ENCODE assay signal across 8 mouse cellular contexts in genomic region chr9:91364971-91365501, GRCm38 (mm10). TPM values are rescaled to one million over a fixed set of nuclear protein-coding genes. Genes with fewer than 3 reads are reported as not detected.
A peak's percentile ranks its signal among the peaks of the same experiment; 100 is the strongest.
DNase-seq lines count a peak whose midpoint lies in the region; ATAC-seq and TF ChIP-seq lines count a peak whose summit lies in the region.

No protein-coding gene starts in this region.

- no peak overlapping the region for H3K27ac ChIP-seq in heart, adult 2 months
- no peak overlapping the region for H3K27ac ChIP-seq in bone marrow macrophage, adult 2 months (ENCODE audit: insufficient read depth, low read depth, low read length)
- H3K27ac ChIP-seq in forebrain, embryonic 13.5 days, result peak overlapping the region; percentile 93
- no peak overlapping the region for H3K27ac ChIP-seq in liver, embryonic 15.5 days (replicated peaks)

- H3K4me2 ChIP-seq in forebrain, embryonic 13.5 days, result peak overlapping the region; percentile 63
- peak overlapping the region; percentile 37 for H3K4me2 ChIP-seq in liver, embryonic 15.5 days

- no peak for TF ChIP-seq EP300 in heart, adult 2 months (IDR thresholded peaks at IDR 0.05; ENCODE audit: insufficient read depth, low read depth, low read length)

- no peaks in the 10 kb centered on the region for H3K4me1 ChIP-seq in heart, adult 2 months (ENCODE audit: control insufficient read depth, insufficient read depth, low read length)
- no peaks in the 10 kb centered on the region; the same call in 1 of the 2 replicates for H3K4me1 ChIP-seq in bone marrow macrophage, adult 2 months (ENCODE audit: control insufficient read depth, insufficient read depth, low read length)
- peaks cover 9% of the 10 kb centered on the region; the same call in 1 of the 2 replicates for H3K4me1 ChIP-seq in forebrain, embryonic 13.5 days
- H3K4me1 ChIP-seq in liver, embryonic 15.5 days (replicated peaks), result peaks cover 16% of the 10 kb centered on the region

- H3K27me3 ChIP-seq in heart, adult 2 months (ENCODE audit: control insufficient read depth, insufficient read depth, low read length), result peaks cover 37% of the 10 kb centered on the region
- peaks cover 71% of the 10 kb centered on the region for H3K27me3 ChIP-seq in forebrain, embryonic 13.5 days
- peaks cover 100% of the 10 kb centered on the region for H3K27me3 ChIP-seq in liver, embryonic 15.5 days

- no peak overlapping the region for H3K9ac ChIP-seq in heart, adult 2 months (ENCODE audit: low read depth, low read length)
- peak overlapping the region; percentile 95 for H3K9ac ChIP-seq in forebrain, embryonic 13.5 days
- H3K9ac ChIP-seq in liver, embryonic 15.5 days, result no peak overlapping the region

- intact Hi-C loops in heart, adult 2 months (cut with DNase I), result no loop called here
- intact Hi-C loops in heart, postnatal 25 days (cut with DNase I), result no loop called here

- no peaks in the 10 kb centered on the region for H3K36me3 ChIP-seq in heart, adult 2 months (ENCODE audit: control insufficient read depth, insufficient read depth, low read length)
- H3K36me3 ChIP-seq in forebrain, embryonic 13.5 days (ENCODE audit: poor library complexity, severe bottlenecking), result peaks cover 9% of the 10 kb centered on the region
- H3K36me3 ChIP-seq in liver, embryonic 15.5 days (replicated peaks), result no peaks in the 10 kb centered on the region

- no peaks in the 10 kb centered on the region for H3K9me3 ChIP-seq in forebrain, embryonic 13.5 days (replicated peaks)
- no peaks in the 10 kb centered on the region for H3K9me3 ChIP-seq in liver, embryonic 15.5 days (replicated peaks)

- H3K4me3 ChIP-seq in heart, adult 2 months, result peak overlapping the region; percentile 41; the same call in 1 of the 2 replicates
- H3K4me3 ChIP-seq in bone marrow macrophage, adult 2 months (ENCODE audit: insufficient read depth, low read length), result peak overlapping the region; percentile 53
- H3K4me3 ChIP-seq in forebrain, embryonic 13.5 days, result peak overlapping the region; percentile 71
- peak overlapping the region; percentile 17; the same call in 1 of the 2 replicates for H3K4me3 ChIP-seq in liver, embryonic 15.5 days (replicated peaks)

- DNase-seq in heart, adult 2 months, result no peak
- DNase-seq in heart, postnatal 25 days (ENCODE audit: low spot score), result no peak
- no peak for DNase-seq in left cerebral cortex, adult 9 months (ENCODE audit: low spot score in 2 of 2)
- DNase-seq in lung, postnatal 25 days (ENCODE audit: low spot score), result no peak

- 3% methylated on average over 41 of the region's 42 CpGs for whole genome bisulfite sequencing in heart, adult 2 months
- under 1% methylated on average over 36 of the region's 42 CpGs for WGBS in forebrain, embryonic 13.5 days
- under 1% methylated on average over 41 of the region's 42 CpGs for WGBS in liver, embryonic 15.5 days (ENCODE audit: insufficient replicate concordance)

- no peak for TF ChIP-seq POLR2A in heart, adult 2 months (IDR thresholded peaks at IDR 0.05; ENCODE audit: insufficient read depth, low read depth, low read length)
- no peak for TF ChIP-seq POLR2A in bone marrow macrophage, adult 2 months (IDR thresholded peaks at IDR 0.05; ENCODE audit: borderline replicate concordance, low read depth, low read length)

- ATAC-seq in forebrain, embryonic 13.5 days, result peak; percentile 34
- no peak for ATAC-seq in liver, embryonic 15.5 days (ENCODE audit: insufficient read depth)
- ATAC-seq in monocyte, adult 5-6 weeks (replicated peaks; ENCODE audit: insufficient number of reproducible peaks, low FRiP score, low TSS enrichment, poor library complexity, severe bottlenecking), result no peak

- no peak for TF ChIP-seq CTCF in heart, adult 2 months (IDR thresholded peaks at IDR 0.05)
- TF ChIP-seq CTCF in bone marrow macrophage, adult 2 months (IDR thresholded peaks at IDR 0.05; ENCODE audit: low read depth, low read length), result no peak

- H3K79me2 ChIP-seq in heart, adult 2 months (replicated peaks; ENCODE audit: control insufficient read depth, insufficient read depth, low read length), result no peaks in the 10 kb centered on the region

RNA-seq across cellular contexts. Expression of gene Zic1, which starts 0.6 kb away (rescaled TPM):
- not detected for total RNA-seq in heart, adult 2 months (2021)
- 0.08 TPM in 1 of 2 replicates, not detected in the other for polyA plus RNA-seq in heart, adult 2 months (2012; rRNA removed)
- not detected for total RNA-seq in heart, postnatal 25 days (2021)
- not detected in 2 replicates for polyA plus RNA-seq in bone marrow macrophage, adult 2 months (2012; ENCODE audit: insufficient read depth, insufficient read length, missing spikeins)
- polyA plus RNA-seq in forebrain, embryonic 13.5 days (2015; fragmentation: Nextera tagmentation; extraction: Ambion mirVana), result 10.8 and 15.1 TPM in 2 replicates
- 0.03 TPM in 1 of 2 replicates, not detected in the other for polyA plus RNA-seq in liver, embryonic 15.5 days (2015; fragmentation: Nextera tagmentation; extraction: Ambion mirVana)
- total RNA-seq in monocyte, adult 5-6 weeks (2017), result not detected in 3 replicates

RNA-seq across cellular contexts. Expression of gene Zic4, which starts 2.8 kb away (rescaled TPM):
- total RNA-seq in heart, adult 2 months (2021), result not detected
- polyA plus RNA-seq in heart, adult 2 months (2012; rRNA removed), result not detected in 2 replicates
- total RNA-seq in heart, postnatal 25 days (2021), result not detected
- not detected in 2 replicates for polyA plus RNA-seq in bone marrow macrophage, adult 2 months (2012; ENCODE audit: insufficient read depth, insufficient read length, missing spikeins)
- polyA plus RNA-seq in forebrain, embryonic 13.5 days (2015; fragmentation: Nextera tagmentation; extraction: Ambion mirVana), result 48.4 and 62.0 TPM in 2 replicates
- polyA plus RNA-seq in liver, embryonic 15.5 days (2015; fragmentation: Nextera tagmentation; extraction: Ambion mirVana), result 0.06 TPM in 1 of 2 replicates, not detected in the other
- total RNA-seq in monocyte, adult 5-6 weeks (2017), result not detected in 3 replicates

Comparison
In these comparisons a context has a peak if more than half of its experiments do, and no peak if none do; other contexts are left out.
1. H3K4me3 ChIP-seq: peak in every context shown above with its lines; median percentile 71 in forebrain, embryonic 13.5 days; 53 in bone marrow macrophage, adult 2 months; 41 in heart, adult 2 months; 17 in liver, embryonic 15.5 days.
2. RNA of gene Zic1, which starts 0.6 kb away (polyA plus RNA-seq): 10.8 to 15.1 TPM in forebrain, embryonic 13.5 days; 0.08 TPM in heart, adult 2 months, 0.03 TPM in liver, embryonic 15.5 days and not detected in bone marrow macrophage, adult 2 months; every median in the first group is over 10 times any median in the second.
3. RNA of gene Zic4, which starts 2.8 kb away (polyA plus RNA-seq): 48.4 to 62.0 TPM in forebrain, embryonic 13.5 days; not detected in heart, adult 2 months, not detected in bone marrow macrophage, adult 2 months and 0.06 TPM in liver, embryonic 15.5 days; every median in the first group is over 10 times any median in the second.